Mouse (Mus musculus) stomach, embryonic 15.5 days (tissue): Measurements from ENCODE around the gene Zfhx3. TPM values are rescaled to one million over a fixed set of nuclear protein-coding genes. Genes with fewer than 3 reads are reported as not detected.

Source experiments
- ATAC-seq: fragments of 200-750 bp; cut with Nextera tagmentation; 2 replicates; pipeline ENCODE4 v1.8.0; 2017; ENCODE audit warnings: low read depth, moderate number of reproducible peaks, moderate TSS enrichment; ENCODE audit not compliant: insufficient read depth, low FRiP score
- H3K27ac ChIP-seq: fragments of 300-500 bp; sonication (generic); 2 replicates; pipeline ENCODE4 v1.5.1; 2015; ENCODE audit warnings: mild to moderate bottlenecking, inconsistent platforms
- H3K27me3 ChIP-seq: fragments of 300-500 bp; sonication (generic); replicated peaks from 2 replicates; pipeline ENCODE4 v1.6.1; 2015; ENCODE audit warnings: inconsistent platforms
- H3K36me3 ChIP-seq: fragments of 300-500 bp; sonication (generic); 2 replicates; pipeline ENCODE4 v1.6.1; 2015; ENCODE audit warnings: inconsistent platforms
- H3K4me1 ChIP-seq: fragments of 300-500 bp; sonication (generic); 2 replicates; pipeline ENCODE4 v1.6.1; 2015; ENCODE audit warnings: inconsistent platforms
- H3K4me2 ChIP-seq: fragments of 300-500 bp; sonication (generic); 2 replicates; pipeline ENCODE4 v1.6.1; 2015; ENCODE audit warnings: mild to moderate bottlenecking, inconsistent platforms
- H3K4me3 ChIP-seq: fragments of 300-500 bp; sonication (generic); replicated peaks from 2 replicates; pipeline ENCODE4 v1.5.1; 2015; ENCODE audit warnings: inconsistent platforms
- H3K9ac ChIP-seq: fragments of 300-500 bp; sonication (generic); 2 replicates; pipeline ENCODE4 v1.6.1; 2015; ENCODE audit warnings: inconsistent platforms
- H3K9me3 ChIP-seq: fragments of 300-500 bp; sonication (generic); 2 replicates; pipeline ENCODE4 v1.6.1; 2016; ENCODE audit warnings: inconsistent platforms
- WGBS: fragments of 180-500 bp; shearing (Covaris S2); methylation state at CpG from one replicate; pipeline ENCODE4 v1.1.7; 2015; 5-methylcytosine and 5-hydroxymethylcytosine counted together
- polyA plus RNA-seq: library from polyadenylated mRNA; unstranded; fragments of >200 nt; fragmentation: Nextera tagmentation; extraction: Ambion mirVana; gene quantifications from 2 replicates; pipeline ENCODE4 v1.2.1, GENCODE M21; 2015

Zfhx3 gene
- polyA plus RNA-seq, 1 experiment from 2014 or later, result 12.9 TPM

DNA sequence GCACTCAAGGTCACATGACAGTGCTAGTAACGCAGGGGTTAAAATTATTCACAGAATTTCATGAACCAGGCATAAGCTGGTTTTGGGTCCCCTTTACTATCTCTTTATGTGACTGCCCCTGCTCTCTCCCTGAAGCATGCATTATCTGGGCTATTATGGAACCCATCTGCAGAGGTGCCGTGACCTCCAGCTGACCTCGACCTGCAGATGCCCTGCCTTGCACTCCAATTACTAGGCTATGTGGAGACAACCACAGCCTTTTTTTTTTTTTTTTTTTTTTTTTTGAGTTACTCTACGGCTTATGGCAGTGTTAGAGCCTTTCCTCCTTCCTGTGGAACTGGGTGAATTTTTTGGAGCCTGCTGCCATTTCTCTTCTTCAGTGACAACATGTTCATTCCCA, 80.0 kb downstream of the Zfhx3 start:
- Histone ChIP-seq H3K4me1 (0 out of 2 replicates have a peak, but pooled peaks cover 3% of the 10 kb centered on the region), H3K36me3 (no peaks in the 10 kb centered on the region), H3K9ac (no peak overlapping the region), H3K9me3 (no peaks in the 10 kb centered on the region), H3K27ac (no peak overlapping the region), H3K4me2 (no peak overlapping the region), H3K27me3 (no peaks in the 10 kb centered on the region), H3K4me3 (no peak overlapping the region)
- WGBS, result 62% methylated on average over 4 of the region's 4 CpGs
- ATAC-seq, result no peak

- H3K4me2 ChIP-seq, result no peak overlapping the region
- H3K4me1 ChIP-seq, result 0 out of 2 replicates have a peak, but pooled peaks cover 4% of the 10 kb centered on the region
- no peaks in the 10 kb centered on the region for H3K27me3 ChIP-seq
- no peak overlapping the region for H3K27ac ChIP-seq
- H3K4me3 ChIP-seq, result no peak overlapping the region
- no peak overlapping the region for H3K9ac ChIP-seq
- ATAC-seq, result no peak
- no peaks in the 10 kb centered on the region for H3K36me3 ChIP-seq
- no peaks in the 10 kb centered on the region for H3K9me3 ChIP-seq
- 41% methylated on average over 4 of the region's 4 CpGs for WGBS
Observed at GRCm38 (mm10) chr8:108024331-108024730, 81.9 kb downstream of the Zfhx3 start.

DNA sequence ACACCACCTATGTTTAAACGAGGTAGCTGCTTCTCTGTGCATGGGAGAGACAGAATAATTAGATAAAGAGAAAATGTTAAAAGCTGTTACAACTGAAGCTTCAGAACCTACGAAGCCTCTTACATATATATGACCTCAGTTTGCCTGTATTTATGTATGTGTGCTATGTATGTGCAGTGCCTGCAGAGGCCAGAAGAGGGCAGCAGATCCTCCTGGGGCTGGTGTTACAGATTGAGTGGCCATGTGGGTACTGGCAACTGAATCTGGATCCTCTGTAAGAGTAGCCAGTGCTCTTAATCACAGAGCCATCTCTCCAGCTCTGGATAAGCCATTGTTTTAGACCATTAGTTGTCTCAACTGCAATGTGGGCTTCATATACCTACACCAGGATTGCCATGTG, 82.8 kb downstream of the Zfhx3 start:
- 79% methylated on average over 2 of the region's 2 CpGs for WGBS
- Histone ChIP-seq H3K36me3 (no peaks in the 10 kb centered on the region), H3K9me3 (no peaks in the 10 kb centered on the region), H3K4me1 (0 out of 2 replicates have a peak, but pooled peaks cover 4% of the 10 kb centered on the region), H3K27ac (no peak overlapping the region), H3K4me2 (no peak overlapping the region), H3K9ac (no peak overlapping the region), H3K4me3 (no peak overlapping the region), H3K27me3 (no peaks in the 10 kb centered on the region)
- ATAC-seq, result no peak

DNA sequence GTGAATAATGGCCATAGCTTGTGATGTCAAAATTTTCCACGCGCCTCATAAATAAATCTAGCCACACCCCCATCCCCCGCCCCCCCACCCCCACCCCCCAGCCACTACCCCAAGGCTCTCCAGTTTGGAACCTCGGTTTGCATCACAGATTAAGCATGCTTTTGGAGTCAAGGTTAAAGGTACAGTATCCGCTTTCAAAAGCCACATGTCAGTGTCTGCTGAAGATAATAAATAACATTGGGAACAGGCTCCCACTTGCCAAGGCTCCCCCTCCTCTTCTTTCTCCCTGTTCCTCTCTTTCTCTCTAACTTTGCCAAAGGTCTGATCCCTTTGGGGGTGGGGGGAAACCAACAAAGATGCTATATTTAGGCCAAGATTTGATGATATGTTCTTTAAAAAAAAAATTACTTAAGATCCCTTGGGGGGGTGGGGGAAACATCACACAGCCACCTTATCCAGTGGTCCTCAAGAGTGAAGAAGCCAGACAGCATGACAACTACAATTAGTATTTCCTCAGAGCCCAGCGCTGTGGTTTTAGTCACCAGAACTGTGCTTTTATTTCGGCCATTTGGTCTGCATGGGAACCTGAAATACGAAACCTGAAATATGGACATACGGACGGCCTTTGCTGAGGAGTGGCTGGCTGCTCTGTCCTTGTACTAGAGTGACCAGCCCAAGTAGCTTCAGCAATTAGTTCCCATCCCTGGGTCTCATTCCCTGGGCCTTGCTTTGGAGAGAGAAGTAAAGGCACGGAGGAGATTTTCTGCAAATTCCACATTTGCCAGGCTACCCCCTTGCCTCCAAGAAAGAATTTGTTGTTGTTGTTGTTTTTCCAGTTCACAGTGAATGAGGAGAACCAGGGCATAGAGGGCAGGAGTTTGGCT, 84.4 kb downstream of the Zfhx3 start:
- Histone ChIP-seq H3K4me1 (0 out of 2 replicates have a peak, but pooled peaks cover 4% of the 10 kb centered on the region), H3K36me3 (no peaks in the 10 kb centered on the region), H3K4me2 (peak overlapping the region; percentile 49), H3K9ac (no peak overlapping the region), H3K27me3 (no peaks in the 10 kb centered on the region), H3K4me3 (no peak overlapping the region), H3K9me3 (no peaks in the 10 kb centered on the region), H3K27ac (no peak overlapping the region)
- ATAC-seq, result no peak
- WGBS, result 52% methylated on average over 11 of the region's 11 CpGs

DNA sequence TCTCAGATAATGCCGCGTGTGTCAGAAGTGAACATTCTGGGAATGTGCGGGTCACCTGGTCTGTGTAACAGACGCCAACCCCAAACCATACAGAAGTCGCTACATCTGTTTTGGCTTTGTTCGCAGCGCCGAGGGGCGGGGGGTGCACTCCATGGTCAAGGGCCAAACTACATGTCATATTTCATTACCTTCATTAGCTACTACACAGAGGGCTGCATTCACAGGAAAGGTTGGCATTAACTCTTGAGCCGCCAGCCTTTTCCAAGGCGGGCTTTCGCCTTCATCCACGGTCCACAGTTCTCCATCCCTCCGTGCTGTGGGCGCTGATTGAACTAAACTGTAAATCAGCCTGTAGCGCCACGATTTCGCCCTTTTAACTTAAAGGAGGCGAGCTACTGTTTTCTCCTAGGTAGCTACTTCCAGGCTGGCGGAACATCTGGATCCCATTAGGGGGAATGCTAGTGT, 85.1 kb downstream of the Zfhx3 start:
- Histone ChIP-seq H3K9ac (no peak overlapping the region), H3K9me3 (no peaks in the 10 kb centered on the region), H3K4me1 (0 out of 2 replicates have a peak, but pooled peaks cover 4% of the 10 kb centered on the region), H3K36me3 (no peaks in the 10 kb centered on the region), H3K27ac (no peak overlapping the region), H3K4me3 (peak overlapping the region; percentile 9; the same call in 1 of the 2 replicates), H3K4me2 (peak overlapping the region; percentile 49), H3K27me3 (no peaks in the 10 kb centered on the region)
- 21% methylated on average over 20 of the region's 20 CpGs for WGBS
- ATAC-seq, result no peak

- Histone ChIP-seq H3K9me3 (no peaks in the 10 kb centered on the region), H3K4me1 (0 out of 2 replicates have a peak, but pooled peaks cover 4% of the 10 kb centered on the region), H3K27me3 (no peaks in the 10 kb centered on the region), H3K36me3 (no peaks in the 10 kb centered on the region), H3K4me2 (no peak overlapping the region), H3K9ac (no peak overlapping the region), H3K4me3 (no peak overlapping the region), H3K27ac (no peak overlapping the region)
- 42% methylated on average over 8 of the region's 8 CpGs for WGBS
- no peak for ATAC-seq
Observed at GRCm38 (mm10) chr8:108028440-108028839, 86.0 kb downstream of the Zfhx3 start.

GRCm38 (mm10) chr8:108031159-108031558, 88.7 kb downstream of the Zfhx3 start:
- Histone ChIP-seq H3K9ac (no peak overlapping the region), H3K36me3 (no peaks in the 10 kb centered on the region), H3K27me3 (no peaks in the 10 kb centered on the region), H3K4me2 (no peak overlapping the region), H3K4me1 (0 out of 2 replicates have a peak, but pooled peaks cover 4% of the 10 kb centered on the region), H3K27ac (no peak overlapping the region), H3K4me3 (no peak overlapping the region), H3K9me3 (no peaks in the 10 kb centered on the region)
- WGBS, result 81% methylated on average over 3 of the region's 3 CpGs
- no peak for ATAC-seq

DNA sequence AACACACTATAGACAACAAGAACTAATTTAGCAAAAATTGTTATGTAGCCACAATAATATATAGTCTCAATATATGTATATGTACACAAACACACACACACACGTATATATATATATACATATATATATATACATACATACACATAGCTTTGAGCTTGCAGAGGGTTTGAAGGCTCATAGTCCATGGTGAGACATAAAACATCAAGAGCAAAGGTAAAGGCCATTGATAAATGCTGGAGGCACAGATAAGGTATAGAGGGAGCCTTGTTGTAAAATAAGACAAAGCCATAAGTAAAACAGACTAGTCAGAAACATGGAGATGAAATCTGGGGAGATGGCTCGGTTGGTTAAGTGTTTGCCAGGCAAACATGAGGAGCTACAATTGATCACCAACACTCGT, 91.6 kb downstream of the Zfhx3 start:
- Histone ChIP-seq H3K4me3 (no peak overlapping the region), H3K4me2 (no peak overlapping the region), H3K9ac (no peak overlapping the region), H3K27me3 (no peaks in the 10 kb centered on the region), H3K27ac (no peak overlapping the region), H3K4me1 (no peaks in the 10 kb centered on the region), H3K9me3 (no peaks in the 10 kb centered on the region), H3K36me3 (no peaks in the 10 kb centered on the region)
- 66% methylated on average over 3 of the region's 3 CpGs for WGBS
- ATAC-seq, result no peak

DNA sequence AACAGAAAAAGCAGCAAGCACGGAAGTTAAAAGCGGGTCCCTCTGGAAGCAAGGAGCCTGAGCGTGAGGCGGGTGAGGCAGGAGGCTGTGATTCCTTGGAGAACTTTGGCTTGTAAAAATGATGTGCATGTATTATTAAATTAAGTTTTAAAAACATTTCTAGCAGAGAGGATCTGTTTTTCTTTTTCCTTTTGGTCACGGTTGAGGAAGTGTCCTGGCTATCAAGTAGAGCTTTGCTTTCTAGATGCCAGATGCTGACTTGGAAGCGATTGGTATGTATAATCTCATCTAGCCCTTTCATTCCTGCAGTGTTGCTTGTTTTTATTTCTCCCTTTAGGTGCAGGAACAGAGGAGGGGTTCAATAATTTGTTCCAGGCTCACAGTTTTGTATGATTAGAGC, 92.3 kb downstream of the Zfhx3 start:
- ATAC-seq, result no peak
- no peaks in the 10 kb centered on the region for H3K27me3 ChIP-seq
- no peak overlapping the region for H3K9ac ChIP-seq
- H3K4me2 ChIP-seq, result no peak overlapping the region
- H3K36me3 ChIP-seq, result no peaks in the 10 kb centered on the region
- 76% methylated on average over 6 of the region's 6 CpGs for whole genome bisulfite sequencing
- no peaks in the 10 kb centered on the region for H3K4me1 ChIP-seq
- H3K9me3 ChIP-seq, result no peaks in the 10 kb centered on the region
- H3K27ac ChIP-seq, result no peak overlapping the region
- H3K4me3 ChIP-seq, result no peak overlapping the region

DNA sequence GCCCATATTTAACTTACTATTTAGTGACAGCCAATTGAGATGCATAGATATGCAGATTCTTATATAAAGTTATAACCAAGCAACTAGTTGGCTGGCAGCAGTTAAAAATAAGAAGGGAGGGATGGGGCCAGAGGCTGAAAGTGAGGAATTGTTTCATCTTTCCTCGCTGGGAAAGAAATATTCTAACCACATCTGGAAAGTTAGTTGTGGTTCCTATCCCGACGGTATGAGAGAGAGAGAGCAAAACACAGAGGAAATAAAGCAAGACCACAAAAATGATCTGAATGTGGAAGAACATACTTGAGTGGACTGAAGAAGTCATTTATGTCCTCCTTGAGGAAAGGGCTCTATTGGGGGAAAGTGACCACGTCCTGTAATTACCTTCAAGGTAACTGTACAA, 101.2 kb downstream of the Zfhx3 start:
- H3K4me3 ChIP-seq, result no peak overlapping the region
- H3K27me3 ChIP-seq, result no peaks in the 10 kb centered on the region
- no peaks in the 10 kb centered on the region for H3K9me3 ChIP-seq
- no peak for ATAC-seq
- H3K4me2 ChIP-seq, result no peak overlapping the region
- no peaks in the 10 kb centered on the region for H3K36me3 ChIP-seq
- no peak overlapping the region for H3K9ac ChIP-seq
- 73% methylated on average over 4 of the region's 4 CpGs for WGBS
- H3K4me1 ChIP-seq, result no peaks in the 10 kb centered on the region
- H3K27ac ChIP-seq, result no peak overlapping the region

GRCm38 (mm10) chr8:108044185-108044584, 101.7 kb downstream of the Zfhx3 start:
- H3K27ac ChIP-seq, result no peak overlapping the region
- H3K4me1 ChIP-seq, result no peaks in the 10 kb centered on the region
- no peaks in the 10 kb centered on the region for H3K9me3 ChIP-seq
- ATAC-seq, result no peak
- no peak overlapping the region for H3K4me3 ChIP-seq
- no peaks in the 10 kb centered on the region for H3K27me3 ChIP-seq
- no peak overlapping the region for H3K9ac ChIP-seq
- no peaks in the 10 kb centered on the region for H3K36me3 ChIP-seq
- no peak overlapping the region for H3K4me2 ChIP-seq
- 75% methylated on average over 3 of the region's 3 CpGs for WGBS

GRCm38 (mm10) chr8:108056241-108056640, 113.8 kb downstream of the Zfhx3 start:
- no peak overlapping the region for H3K4me2 ChIP-seq
- H3K27me3 ChIP-seq, result no peaks in the 10 kb centered on the region
- H3K9me3 ChIP-seq, result no peaks in the 10 kb centered on the region
- no peak for ATAC-seq
- H3K36me3 ChIP-seq, result no peaks in the 10 kb centered on the region
- no peak overlapping the region for H3K4me3 ChIP-seq
- WGBS, result 42% methylated on average over 5 of the region's 5 CpGs
- no peak overlapping the region for H3K27ac ChIP-seq
- no peak overlapping the region for H3K9ac ChIP-seq
- H3K4me1 ChIP-seq, result no peaks in the 10 kb centered on the region
